In genomic region chr1:90222427-90222901, GRCm38 (mm10) we compare ENCODE assay signal across 13 mouse cellular contexts. TPM values are rescaled to one million over a fixed set of nuclear protein-coding genes. Genes with fewer than 3 reads are reported as not detected.
DNase-seq lines count a peak whose midpoint lies in the region; ATAC-seq lines count a peak whose summit lies in the region.
"Had no signal": no experiment of that assay in that cellular context is flagged by ENCODE, and none has a peak within 500 bp of the region (broad histone marks: within the 10 kb centered on the region; RNA-seq: fewer than 3 reads in every experiment).

No protein-coding gene starts in this region.

- H3K9me3 ChIP-seq in neural tube, embryonic 11.5 days (ENCODE audit: control insufficient read depth, low read length): no peaks in the 10 kb centered on the region
- H3K9me3 ChIP-seq in hindbrain, embryonic 12.5 days (replicated peaks): no peaks in the 10 kb centered on the region
- H3K9me3 ChIP-seq in midbrain, embryonic 14.5 days (ENCODE audit: control insufficient read depth, low read length): no peaks in the 10 kb centered on the region

- DNase-seq in neural tube, embryonic 11.5 days (ENCODE audit: low spot score): peak; percentile 77
- DNase-seq in neural tube, embryonic 10.5 days (ENCODE audit: extremely low spot score, low spot score): no peak
- peak; percentile 64 for DNase-seq in midbrain, embryonic 14.5 days
- DNase-seq in liver: no peak
- DNase-seq in Muller cell, postnatal 12 days (ENCODE audit: inconsistent ontology term): no peak
- DNase-seq in urinary bladder, adult 2 months (ENCODE audit: low spot score): no peak
- DNase-seq: cerebellum, adult 9-11 months; heart, adult 18-20 months; heart, postnatal 10 days; liver, postnatal 0 days; thymus, postnatal 14 days had no signal

- H3K4me1 ChIP-seq in neural tube, embryonic 11.5 days (ENCODE audit: control insufficient read depth, insufficient read depth, low read length): peaks cover 33% of the 10 kb centered on the region
- peaks cover 59% of the 10 kb centered on the region for H3K4me1 ChIP-seq in hindbrain, embryonic 12.5 days
- H3K4me1 ChIP-seq in midbrain, embryonic 14.5 days (ENCODE audit: control insufficient read depth, insufficient read depth, low read length): peaks cover 35% of the 10 kb centered on the region

- peak overlapping the region; percentile 15 for H3K4me2 ChIP-seq in neural tube, embryonic 11.5 days (ENCODE audit: low read depth)
- peak overlapping the region; percentile 35 for H3K4me2 ChIP-seq in hindbrain, embryonic 12.5 days (replicated peaks)
- H3K4me2 ChIP-seq in midbrain, embryonic 14.5 days (ENCODE audit: low read length): peak overlapping the region; percentile 45
- H3K4me2 ChIP-seq: limb, embryonic 12.5 days had no signal

- peak overlapping the region; percentile 40; the same call in 1 of the 2 replicates for H3K27ac ChIP-seq in neural tube, embryonic 11.5 days (ENCODE audit: low read depth, low read length)
- H3K27ac ChIP-seq in hindbrain, embryonic 12.5 days: peak overlapping the region; percentile 70
- H3K27ac ChIP-seq in midbrain, embryonic 14.5 days (replicated peaks; ENCODE audit: low read depth, low read length): peak overlapping the region; percentile 62
- H3K27ac ChIP-seq: limb, embryonic 12.5 days had no signal

- H3K4me3 ChIP-seq in neural tube, embryonic 11.5 days (ENCODE audit: low read depth, low read length): no peak overlapping the region
- H3K4me3 ChIP-seq in hindbrain, embryonic 12.5 days: no peak overlapping the region
- no peak overlapping the region for H3K4me3 ChIP-seq in midbrain, embryonic 14.5 days (replicated peaks; ENCODE audit: low read depth, low read length)
- H3K4me3 ChIP-seq: limb, embryonic 12.5 days had no signal

- H3K27me3 ChIP-seq in neural tube, embryonic 11.5 days (ENCODE audit: control insufficient read depth, insufficient read depth, low read length): no peaks in the 10 kb centered on the region
- no peaks in the 10 kb centered on the region; the same call in 1 of the 2 replicates for H3K27me3 ChIP-seq in hindbrain, embryonic 12.5 days
- H3K27me3 ChIP-seq in midbrain, embryonic 14.5 days (ENCODE audit: control insufficient read depth, insufficient read depth, low read length): no peaks in the 10 kb centered on the region; the same call in 1 of the 2 replicates

- 32% methylated on average over 17 of the region's 17 CpGs for WGBS in neural tube, embryonic 11.5 days
- WGBS in hindbrain, embryonic 12.5 days: 35% methylated on average over 17 of the region's 17 CpGs
- 12% methylated on average over 17 of the region's 17 CpGs for WGBS in midbrain, embryonic 14.5 days

- no peak overlapping the region for H3K9ac ChIP-seq in neural tube, embryonic 11.5 days (ENCODE audit: low read length)
- H3K9ac ChIP-seq in hindbrain, embryonic 12.5 days: no peak overlapping the region
- H3K9ac ChIP-seq in midbrain, embryonic 14.5 days (replicated peaks; ENCODE audit: low read length): 0 out of 2 replicates have a peak overlapping the region, but pooled peaks have one; percentile 17
- H3K9ac ChIP-seq: limb, embryonic 12.5 days; liver, postnatal 0 days had no signal

- peak; percentile 65 for ATAC-seq in neural tube, embryonic 11.5 days (ENCODE audit: insufficient read depth, low FRiP score, low TSS enrichment)
- ATAC-seq in hindbrain, embryonic 12.5 days (ENCODE audit: low FRiP score): peak; percentile 20; the same call in 1 of the 2 replicates
- ATAC-seq in midbrain, embryonic 14.5 days (ENCODE audit: low FRiP score, low TSS enrichment): peak; percentile 14; the same call in 1 of the 2 replicates
- ATAC-seq: liver, postnatal 0 days had no signal

- no peaks in the 10 kb centered on the region for H3K36me3 ChIP-seq in neural tube, embryonic 11.5 days (ENCODE audit: control insufficient read depth, insufficient read depth, low read length)
- H3K36me3 ChIP-seq in hindbrain, embryonic 12.5 days: 0 out of 2 replicates have a peak, but pooled peaks cover 3% of the 10 kb centered on the region
- no peaks in the 10 kb centered on the region for H3K36me3 ChIP-seq in midbrain, embryonic 14.5 days (ENCODE audit: control insufficient read depth, insufficient read depth, low read length)

RNA-seq across cellular contexts. Expression of gene Ackr3, which starts 18.7 kb away (rescaled TPM):
- polyA plus RNA-seq in neural tube, embryonic 11.5 days (2014; fragmentation: Nextera tagmentation; extraction: Ambion mirVana): 45.9 and 47.0 TPM in 2 replicates
- polyA plus RNA-seq in hindbrain, embryonic 12.5 days (2016; fragmentation: Nextera tagmentation; extraction: Ambion mirVana): 26.9 and 27.6 TPM in 2 replicates
- polyA plus RNA-seq in midbrain, embryonic 14.5 days (2014; fragmentation: Nextera tagmentation; extraction: Ambion mirVana): 12.8 and 13.6 TPM in 2 replicates
- polyA plus RNA-seq in urinary bladder, adult 2 months (2012; rRNA removed): 71.7 and 104 TPM in 2 replicates

Comparison
In these comparisons a context has a peak if more than half of its experiments do, and no peak if none do; other contexts are left out.
1. DNase-seq: peak in neural tube, embryonic 11.5 days (single experiment) and midbrain, embryonic 14.5 days (single experiment); none in neural tube, embryonic 10.5 days (single experiment), liver (single experiment), Muller cell, postnatal 12 days (single experiment) and urinary bladder, adult 2 months (single experiment).
2. ATAC-seq: peak in every context shown above with its lines; median percentile 65 in neural tube, embryonic 11.5 days; 20 in hindbrain, embryonic 12.5 days; 14 in midbrain, embryonic 14.5 days.
3. Peak in every context shown above with its lines, with median percentiles within 50 percentile points of each other: H3K27ac ChIP-seq and H3K4me2 ChIP-seq.